Mouse (Mus musculus): ENCODE results near the gene Gm4869.

DNA sequence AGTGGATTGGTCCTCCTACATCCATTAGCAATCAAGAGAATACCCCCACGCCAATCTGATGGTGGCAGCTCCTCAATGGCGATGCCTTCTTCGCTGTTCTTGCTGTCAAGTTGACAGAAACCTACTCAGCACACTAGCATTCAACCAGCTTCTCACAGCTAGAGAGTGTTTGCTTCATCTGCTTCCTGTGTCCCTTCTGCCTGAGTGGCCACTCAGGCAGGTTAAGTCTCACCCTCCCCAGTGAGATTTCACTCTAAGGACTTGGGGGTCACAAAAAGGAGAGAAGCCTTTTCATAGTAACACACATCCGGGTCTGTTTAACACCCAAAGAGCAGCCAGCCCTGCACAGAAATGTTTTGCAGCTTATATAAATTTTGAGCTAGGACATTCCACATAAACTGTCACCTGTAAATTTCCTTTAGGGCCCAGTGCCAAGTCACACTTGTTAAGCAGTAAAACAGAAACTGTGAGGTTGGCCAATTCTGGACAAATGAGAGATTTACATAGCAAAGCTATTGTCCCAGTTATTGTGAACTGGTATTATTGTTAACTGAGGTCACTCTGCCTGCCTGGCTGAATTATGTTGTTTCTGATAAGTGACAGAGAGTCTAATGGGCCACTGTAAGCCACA is 42.7 kb upstream of the Gm4869 start:
- TF ChIP-seq CTCF (IDR thresholded peaks at IDR 0.05; ENCODE audit: control insufficient read depth, insufficient read depth, insufficient replicate concordance, low read depth, low read length) (no peak), POLR2A (IDR thresholded peaks at IDR 0.05; ENCODE audit: control insufficient read depth, low read depth, low read length) (no peak)
